Mouse (Mus musculus) lung, postnatal 4 days (tissue): Measurements from ENCODE around the gene Tex29.
"Not testable (repeated sequence)": the region's sequence is repeated elsewhere in the genome, so short reads cannot be mapped to it uniquely, and the experiment has no call there.

Experiments used
- DNase-seq, 2 experiments: peaks; one replicate each; pipeline ENCODE4 v3.0.0; 2021

The Tex29 gene

DNA sequence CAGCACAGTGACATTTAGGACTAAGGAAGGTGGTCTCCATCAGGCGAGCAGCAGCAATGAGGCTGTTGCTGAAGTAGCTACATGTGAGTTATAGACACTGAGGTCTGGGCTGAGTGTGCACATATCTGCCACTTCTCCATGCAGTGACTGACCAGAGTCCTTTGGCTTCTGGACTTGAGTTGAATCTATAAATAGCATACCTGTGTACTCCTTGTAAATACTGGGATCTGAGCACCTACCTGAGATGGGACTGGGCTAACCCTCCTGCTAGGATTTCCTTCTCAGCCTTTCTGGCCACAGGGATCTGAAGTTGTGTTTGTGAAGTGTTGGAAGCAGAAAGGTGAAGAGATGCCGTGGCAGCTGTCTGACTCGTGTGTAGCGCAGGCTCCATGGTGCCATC, 7.1 kb upstream of the Tex29 start:
- DNase-seq: no peak

DNA sequence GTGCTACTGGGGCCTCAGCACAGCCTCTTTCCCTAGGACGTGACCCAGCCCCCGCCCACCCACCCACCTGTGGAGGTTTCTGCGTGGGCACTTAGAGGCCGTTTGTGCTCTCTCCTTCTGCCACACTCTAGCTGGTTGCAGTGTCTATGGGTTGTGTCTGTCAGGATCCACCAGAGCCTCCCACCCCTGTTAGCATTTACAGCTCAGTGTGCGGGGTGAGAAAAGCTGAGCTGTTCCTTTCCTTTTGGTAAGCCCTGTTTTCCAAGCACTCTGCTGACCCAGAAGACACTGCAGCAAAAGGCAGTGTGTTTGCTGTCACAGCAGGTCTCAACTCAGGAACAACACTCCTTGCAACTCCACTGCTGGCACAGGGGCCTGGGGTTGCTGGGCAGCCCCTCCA, 6.1 kb upstream of the Tex29 start:
- no peak for DNase-seq

DNA sequence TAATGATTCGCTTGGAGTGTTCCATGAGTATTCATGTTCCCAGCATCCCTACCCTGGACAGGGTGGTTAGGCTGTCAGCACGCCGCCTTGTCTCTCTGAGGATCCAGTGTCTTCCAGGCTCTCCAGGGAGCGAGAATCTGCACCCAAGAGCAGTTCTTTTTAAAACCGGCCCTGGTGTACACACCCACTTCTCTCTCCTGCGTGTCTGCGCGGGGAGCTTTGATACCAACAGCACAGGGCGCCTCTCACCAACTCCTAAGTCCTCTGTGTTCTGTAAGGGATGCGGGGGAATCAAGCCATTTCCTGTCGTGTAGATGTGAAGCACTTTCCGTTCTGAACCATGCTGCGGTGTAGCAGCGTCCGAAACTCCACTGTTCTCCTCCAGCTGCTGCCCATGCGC, 5.6 kb upstream of the Tex29 start:
- DNase-seq: no peak

DNA sequence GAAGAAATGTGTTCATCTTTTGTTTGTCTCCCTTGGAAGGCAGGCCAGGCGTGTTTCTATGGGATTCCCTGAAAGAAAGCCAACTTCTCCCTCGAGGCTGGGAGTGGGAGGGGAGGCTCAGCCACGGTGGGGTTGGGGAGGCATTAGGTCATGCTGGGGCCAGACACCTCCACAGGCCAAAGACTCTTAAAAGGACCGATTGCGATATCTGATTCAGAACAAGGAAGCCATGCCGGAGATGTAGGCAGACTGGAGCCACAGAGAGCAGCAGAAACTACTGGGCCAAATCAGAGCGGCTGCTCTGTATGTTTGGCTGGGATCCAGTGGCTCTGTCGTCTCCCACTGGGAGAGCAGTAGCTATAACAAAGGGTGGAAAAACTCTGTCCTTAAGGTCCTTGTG, 1.3 kb downstream of the Tex29 start:
- DNase-seq: peak; percentile 46 to 53

DNA sequence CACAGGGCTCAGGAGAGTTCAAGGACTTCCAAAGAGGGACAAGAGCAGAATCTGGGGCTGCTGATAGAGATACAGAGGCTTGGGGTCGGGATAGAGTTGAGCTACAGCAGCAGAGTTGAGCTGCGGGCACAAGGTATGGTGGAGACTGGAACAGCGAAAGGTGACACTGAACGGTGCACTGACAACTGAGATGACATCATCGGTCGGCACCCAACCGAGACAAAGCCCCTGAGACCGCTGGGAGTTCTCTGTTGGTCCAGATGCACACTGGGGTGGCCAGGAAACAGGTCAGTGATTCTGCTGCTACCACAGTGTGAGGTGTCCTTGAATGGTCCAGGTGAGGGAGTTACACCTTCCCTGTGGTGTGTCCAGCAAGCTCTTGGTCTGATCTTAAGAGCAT, 2.5 kb downstream of the Tex29 start:
- no peak for DNase-seq

DNA sequence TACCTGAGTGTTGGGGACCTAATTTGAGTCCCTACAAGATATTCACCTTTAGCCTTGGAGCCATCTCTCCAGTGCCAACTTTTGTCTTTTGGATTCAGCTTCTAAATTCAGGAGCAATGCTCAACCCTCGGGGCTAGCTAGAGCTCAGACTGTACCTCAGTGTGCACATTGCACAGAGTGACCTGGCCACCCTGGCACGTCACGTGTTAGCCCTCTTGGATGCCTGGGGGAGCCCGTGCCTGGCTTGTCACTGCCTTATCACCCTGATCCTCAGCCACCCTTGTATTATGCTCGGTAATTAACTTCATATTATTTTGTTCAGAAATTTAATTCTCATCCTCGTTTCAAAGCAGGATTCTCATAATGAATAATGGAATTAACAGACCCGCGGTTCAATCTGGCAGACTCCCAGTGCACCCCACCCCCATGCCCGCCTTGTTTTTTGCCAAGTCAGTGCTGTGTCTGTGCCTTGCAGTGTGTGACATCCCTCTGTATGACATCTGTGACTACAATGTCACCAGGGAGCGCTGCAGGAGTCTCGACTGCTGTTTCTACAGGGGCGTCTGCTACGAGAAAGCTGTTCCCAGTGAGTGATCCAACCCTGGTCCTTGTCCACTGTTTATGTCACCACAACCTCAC, 3.5 kb downstream of the Tex29 start:
- peak; percentile 21 to 41 for DNase-seq

DNA sequence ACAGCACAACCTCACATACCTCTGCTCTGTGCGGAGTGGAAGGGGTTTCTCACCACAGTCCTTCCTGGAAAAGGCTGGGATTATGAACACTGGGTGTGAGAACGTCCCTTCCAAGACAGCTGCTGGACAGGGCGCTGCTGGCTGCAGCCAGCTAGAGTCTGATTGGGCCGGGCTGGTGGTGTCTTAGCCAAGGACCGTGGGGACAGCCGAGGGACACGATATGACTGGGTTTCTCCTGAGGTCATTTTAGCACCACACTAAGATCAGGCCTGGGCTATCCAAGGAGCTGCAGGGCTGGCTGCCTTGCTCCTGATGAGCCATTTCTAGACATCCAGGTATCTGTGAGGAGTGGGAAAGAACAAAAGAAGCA, 4.0 kb downstream of the Tex29 start:
- peak in 1 of 2 experiments; percentile 39 for DNase-seq

DNA sequence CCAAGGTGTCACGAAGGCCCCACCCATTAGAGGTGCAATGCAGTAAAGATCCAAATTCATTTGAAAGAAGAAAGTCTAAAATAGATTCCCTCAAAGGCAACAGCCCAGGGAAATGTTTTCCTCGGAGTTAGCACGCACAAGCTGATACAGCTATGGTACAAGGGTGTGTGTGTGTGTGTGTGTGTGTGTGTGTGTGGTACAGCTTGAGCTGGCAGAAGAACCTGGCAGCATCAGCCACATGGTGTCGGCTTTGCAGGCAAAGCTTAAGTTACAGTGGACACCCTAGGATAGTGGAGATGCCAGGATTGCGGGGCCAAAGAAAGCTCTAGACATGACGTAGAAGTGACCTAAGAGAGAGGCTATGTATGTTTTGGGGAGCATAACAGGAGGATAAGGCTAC, 6.5 kb downstream of the Tex29 start:
- no peak for DNase-seq

DNA sequence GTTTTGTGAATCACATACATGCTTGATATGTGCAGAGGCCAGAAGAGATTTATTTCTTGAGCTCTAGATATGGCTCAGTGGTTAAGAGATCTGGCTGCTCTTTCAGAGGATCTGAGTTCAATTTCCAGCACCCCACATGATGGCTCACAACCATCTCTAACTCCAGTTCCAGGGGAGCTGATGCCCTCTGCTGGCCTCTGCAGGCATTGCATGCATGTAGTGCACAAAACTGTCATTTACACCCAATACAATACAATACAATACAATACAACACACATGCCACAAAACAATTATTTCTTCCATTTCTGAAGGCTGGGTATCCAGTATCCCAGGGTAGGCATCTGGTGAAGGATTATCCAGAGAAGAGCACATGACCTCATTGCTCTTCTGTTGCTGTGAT, 27.6 kb downstream of the Tex29 start:
- DNase-seq: no peak

DNA sequence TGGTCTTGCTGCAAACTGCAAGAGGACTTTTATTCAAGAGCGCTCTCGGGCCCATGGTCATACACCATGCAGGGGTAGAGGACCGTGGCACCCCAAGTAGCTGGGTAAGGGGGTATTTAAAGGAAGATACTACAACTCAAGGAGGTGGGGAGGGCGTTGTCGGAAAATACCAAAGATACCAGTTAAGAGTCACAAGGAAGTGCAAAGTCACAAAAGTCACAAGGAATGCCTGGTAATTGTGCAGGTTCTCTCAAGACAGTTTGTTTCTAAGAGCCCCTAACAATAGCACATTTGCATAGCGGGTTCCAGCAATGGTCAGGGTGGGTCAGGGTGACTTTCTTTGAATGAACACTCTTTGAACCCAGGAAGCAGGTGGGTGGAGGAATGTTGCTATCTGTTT, 34.0 kb downstream of the Tex29 start:
- DNase-seq: not testable (repeated sequence)

DNA sequence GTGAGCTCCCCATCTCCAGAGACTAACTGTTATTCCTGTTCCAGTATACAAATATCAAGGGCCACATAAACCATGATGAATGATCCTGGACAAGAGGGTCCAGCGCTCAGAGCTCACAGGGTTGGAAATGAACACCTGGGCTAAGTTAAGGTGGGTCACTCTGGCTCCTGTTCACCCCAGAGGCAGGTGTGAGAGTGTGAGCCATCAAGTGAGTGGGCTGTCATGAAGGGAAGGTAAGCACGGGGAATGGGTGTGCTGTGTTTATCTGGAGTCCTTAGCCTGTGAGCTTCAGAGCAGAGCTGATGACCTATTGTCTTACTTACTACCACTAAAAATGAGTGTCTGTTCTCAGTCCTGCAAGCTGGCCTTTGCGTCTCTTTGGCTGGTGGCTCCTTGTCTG, 44.4 kb downstream of the Tex29 start:
- no peak for DNase-seq

DNA sequence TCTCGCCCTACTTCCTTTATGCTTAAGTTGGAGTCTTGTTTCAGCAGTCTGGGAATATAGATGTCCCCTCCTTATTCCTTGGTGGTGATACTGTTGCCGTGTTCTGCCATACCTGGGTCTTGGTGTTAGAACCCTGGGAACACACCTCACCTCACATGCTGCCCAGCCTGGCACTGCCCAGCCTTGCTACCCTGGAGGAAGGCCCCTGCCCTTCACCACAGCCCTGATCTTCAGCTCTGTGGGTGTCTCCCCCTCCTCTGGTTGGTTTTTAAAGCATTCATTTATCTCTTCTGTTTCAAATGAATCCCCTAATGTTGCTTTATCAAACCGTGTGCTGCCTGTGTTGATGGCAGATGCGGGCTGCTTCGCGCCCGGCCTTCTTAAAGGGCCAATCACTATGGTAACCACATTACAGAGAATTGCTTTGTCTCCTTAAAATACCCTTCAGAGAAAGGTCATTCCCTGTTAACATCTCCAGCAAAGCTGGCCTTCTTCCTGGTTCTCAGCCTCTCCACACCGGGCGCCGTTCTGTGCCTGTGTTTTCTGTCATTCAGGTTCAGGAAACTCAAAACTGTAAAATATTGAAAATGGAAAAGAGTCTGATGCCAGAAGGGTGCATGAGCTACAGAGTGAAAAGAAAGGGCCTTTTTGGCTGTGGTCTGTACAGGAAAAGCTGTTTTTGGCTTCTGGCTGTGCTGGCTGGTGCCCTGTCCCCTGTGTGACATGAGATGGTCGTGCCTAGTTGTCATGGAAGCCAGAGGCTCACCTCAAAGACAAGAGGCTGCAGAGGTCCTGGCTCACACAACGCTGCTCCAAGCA, 45.8 kb downstream of the Tex29 start:
- no peak for DNase-seq

DNA sequence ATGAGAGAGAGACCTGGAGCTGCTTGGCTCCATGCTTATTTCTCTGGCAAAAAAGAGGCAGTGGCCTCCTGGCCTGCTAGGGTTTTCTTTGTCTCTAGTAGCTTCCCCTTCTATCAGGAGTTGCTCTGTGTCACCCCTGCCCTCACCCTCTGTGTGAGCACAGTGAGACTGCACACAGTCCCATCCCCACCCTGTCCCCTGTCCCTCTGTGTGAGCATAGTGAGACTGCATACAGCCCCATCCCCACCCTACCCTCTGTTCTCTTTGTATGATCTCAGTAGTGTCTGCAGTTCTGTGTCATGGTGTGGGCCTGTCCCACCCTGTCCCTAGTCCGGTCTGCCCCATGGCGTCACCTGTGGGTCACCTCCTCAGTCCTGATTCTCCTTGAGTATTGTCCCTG, 46.5 kb downstream of the Tex29 start:
- DNase-seq: no peak

DNA sequence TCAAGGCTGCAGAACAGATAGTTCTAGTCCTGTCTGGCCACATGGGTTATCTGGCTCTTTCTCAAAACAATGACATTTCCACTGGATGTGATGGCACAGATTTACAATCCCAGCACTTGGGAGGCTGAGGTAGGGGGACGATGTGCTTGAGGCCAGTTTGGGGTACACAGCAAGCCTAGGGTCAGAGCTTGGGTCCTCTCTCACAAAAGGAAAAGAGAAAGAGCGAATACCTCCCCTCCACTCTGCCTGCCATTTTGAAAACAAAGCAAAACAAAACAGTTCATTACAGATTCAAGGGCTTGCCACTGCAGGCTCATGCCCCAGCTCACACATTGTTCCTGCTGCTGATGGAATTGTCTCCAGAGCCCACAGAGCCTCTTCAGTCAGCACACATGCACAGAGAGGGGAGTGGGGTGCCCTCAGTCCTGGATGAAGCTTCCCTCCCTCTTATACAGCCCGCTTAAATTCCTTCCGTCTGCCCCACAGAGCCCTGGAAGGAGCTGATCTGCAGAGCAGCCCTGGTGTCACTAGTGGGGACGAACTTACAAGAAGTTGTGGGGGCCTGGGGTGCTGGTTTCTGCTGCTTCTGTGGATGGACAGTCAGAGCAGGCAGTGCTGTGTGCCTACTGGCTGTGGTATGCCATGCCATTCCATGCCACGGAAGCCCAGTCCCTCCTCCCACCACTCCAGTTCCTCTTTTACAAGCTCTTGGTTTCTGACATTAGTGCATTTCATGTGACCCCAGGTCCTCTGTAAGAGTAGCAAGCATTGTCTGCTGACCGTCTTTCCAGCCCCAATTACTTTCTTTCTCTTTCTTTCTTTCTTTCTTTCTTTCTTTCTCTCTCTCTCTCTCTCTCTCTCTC, 49.1 kb downstream of the Tex29 start:
- DNase-seq: no peak

DNA sequence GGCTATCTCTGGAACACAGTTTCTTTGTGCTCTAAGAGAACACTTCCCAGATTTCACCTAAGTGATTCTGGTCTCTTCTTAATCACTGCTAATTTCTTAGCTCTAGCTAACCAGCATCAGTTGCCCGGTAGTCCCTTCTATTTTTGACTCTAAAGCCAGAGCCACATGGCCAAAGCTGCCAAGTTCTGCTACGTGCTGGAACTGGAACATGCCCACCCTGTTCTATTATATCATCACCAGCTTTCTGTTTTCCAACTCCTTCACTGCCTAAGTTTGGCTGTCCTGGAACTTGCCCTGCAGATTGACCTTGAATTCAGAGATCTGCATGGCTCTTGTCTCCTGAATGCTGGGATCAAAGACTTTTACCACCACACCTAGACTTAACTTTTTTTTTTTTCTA, 52.5 kb downstream of the Tex29 start:
- no peak for DNase-seq

DNA sequence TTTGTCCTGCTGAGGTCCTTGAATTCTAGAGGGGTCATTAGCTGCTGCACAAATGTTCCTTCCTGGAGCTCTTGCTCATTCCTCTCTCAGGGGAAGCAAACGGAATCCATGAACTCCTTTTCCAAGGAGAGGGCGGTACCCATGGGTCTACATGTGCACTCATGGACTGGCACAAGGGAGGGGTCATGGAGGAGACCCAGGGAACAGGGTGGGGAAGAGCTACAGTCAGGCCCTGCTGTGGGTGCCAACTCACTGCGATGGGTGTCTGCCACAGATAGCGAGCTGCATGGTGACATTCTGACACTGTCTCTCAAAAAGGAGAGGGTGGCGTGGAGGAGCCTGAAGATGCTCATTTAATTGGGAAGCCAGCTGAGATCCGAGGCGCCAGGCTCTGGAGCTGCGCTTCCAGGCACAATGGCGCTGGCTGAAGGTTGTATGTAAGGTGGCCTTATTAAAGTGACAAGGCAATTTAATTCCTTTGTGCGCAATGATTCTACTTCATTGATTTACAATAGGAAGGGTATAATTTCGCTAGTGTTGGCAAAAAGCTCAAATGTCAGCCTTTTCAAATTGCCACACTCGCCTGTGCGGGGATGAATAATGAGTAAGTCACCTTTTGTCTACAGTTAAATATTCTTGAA, 55.9 kb downstream of the Tex29 start:
- no peak for DNase-seq

DNA sequence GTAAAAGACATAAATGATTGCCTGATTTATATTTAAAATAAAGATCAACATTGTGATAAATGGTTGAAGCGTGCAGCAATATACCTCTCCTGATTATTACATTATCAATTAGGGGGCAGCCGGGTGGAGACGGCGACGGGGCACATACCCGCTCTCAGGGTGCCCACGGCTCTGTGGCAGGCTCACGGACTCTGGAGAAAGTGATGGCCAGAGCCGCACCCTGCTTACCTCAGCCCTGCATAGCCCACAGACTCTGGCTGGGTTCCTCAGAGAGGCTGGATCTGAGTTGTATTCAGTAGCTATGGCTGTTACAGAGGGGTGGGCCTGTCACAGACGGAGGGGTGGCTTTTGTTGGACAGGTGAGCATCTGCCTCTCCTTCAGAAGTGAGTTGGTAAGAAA, 56.4 kb downstream of the Tex29 start:
- no peak for DNase-seq

DNA sequence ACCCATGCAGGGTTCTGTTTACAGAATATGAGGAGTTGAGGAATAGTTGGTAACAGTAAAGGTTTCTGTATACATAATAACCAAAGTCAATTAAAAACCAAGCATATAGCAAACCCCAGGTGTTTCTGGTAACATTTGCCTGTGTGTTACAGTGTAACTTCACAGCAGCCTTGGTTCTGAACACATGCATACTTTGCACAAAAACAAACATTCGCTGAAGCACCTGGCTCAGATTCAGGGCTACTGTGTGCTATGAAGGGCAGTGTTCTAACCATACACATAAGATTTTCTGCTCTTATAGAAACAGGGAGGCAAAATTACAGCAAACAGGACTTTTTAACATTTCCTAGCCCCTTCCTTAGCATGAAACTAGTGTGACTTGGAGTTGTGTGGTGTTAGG, 58.5 kb downstream of the Tex29 start:
- peak in 1 of 2 experiments; percentile 19 for DNase-seq
